Mouse (Mus musculus) limb, embryonic 15.5 days (tissue): ENCODE measurements around the gene Sgcd. TPM values are rescaled to one million over a fixed set of nuclear protein-coding genes. Genes with fewer than 3 reads are reported as not detected.
"Not testable (repeated sequence)": the region's sequence is repeated elsewhere in the genome, so short reads cannot be mapped to it uniquely, and the experiment has no call there.

Source experiments
- ATAC-seq: fragments of 200-750 bp; cut with Nextera tagmentation; 2 replicates; pipeline ENCODE4 v1.8.0; 2017; ENCODE audit warnings: low read depth, moderate TSS enrichment; ENCODE audit not compliant: insufficient number of reproducible peaks, low FRiP score, low TSS enrichment
- H3K27ac ChIP-seq: fragments of 300-500 bp; sonication (generic); 2 replicates; pipeline ENCODE4 v1.5.1; 2015; ENCODE audit warnings: moderate library complexity, mild to moderate bottlenecking, inconsistent platforms
- H3K27me3 ChIP-seq: fragments of 300-500 bp; sonication (generic); 2 replicates; pipeline ENCODE4 v1.6.1; 2015; ENCODE audit warnings: inconsistent platforms
- H3K36me3 ChIP-seq: fragments of 300-500 bp; sonication (generic); 2 replicates; pipeline ENCODE4 v1.6.1; 2015; ENCODE audit warnings: inconsistent platforms
- H3K4me1 ChIP-seq: fragments of 300-500 bp; sonication (generic); 2 replicates; pipeline ENCODE4 v1.6.1; 2015; ENCODE audit warnings: inconsistent platforms
- H3K4me2 ChIP-seq: fragments of 300-500 bp; sonication (generic); 2 replicates; pipeline ENCODE4 v1.6.1; 2015; ENCODE audit warnings: mild to moderate bottlenecking, inconsistent platforms
- H3K4me3 ChIP-seq: fragments of 300-500 bp; sonication (generic); 2 replicates; pipeline ENCODE4 v1.5.1; 2015; ENCODE audit warnings: mild to moderate bottlenecking, inconsistent platforms
- H3K9ac ChIP-seq: fragments of 300-500 bp; sonication (generic); 2 replicates; pipeline ENCODE4 v1.6.1; 2015; ENCODE audit warnings: inconsistent platforms
- H3K9me3 ChIP-seq: fragments of 300-500 bp; sonication (generic); 2 replicates; pipeline ENCODE4 v1.6.1; 2016; ENCODE audit warnings: inconsistent platforms
- WGBS: fragments of 180-500 bp; shearing (Covaris S2); methylation state at CpG from one replicate; pipeline ENCODE4 v1.1.7; 2015; 5-methylcytosine and 5-hydroxymethylcytosine counted together
- polyA plus RNA-seq: library from polyadenylated mRNA; unstranded; fragments of >200 nt; fragmentation: Nextera tagmentation; extraction: Ambion mirVana; gene quantifications from 2 replicates; pipeline ENCODE4 v1.2.1, GENCODE M21; 2015

The Sgcd gene
- polyA plus RNA-seq, 1 experiment from 2014 or later, result 14.0 TPM

- H3K4me1 ChIP-seq, result no peaks in the 10 kb centered on the region
- WGBS, result 48% methylated on average over 2 of the region's 2 CpGs
These were observed 546.5 kb downstream of the Sgcd start for GRCm38 (mm10) chr11:47442266-47442665.

GRCm38 (mm10) chr11:47399607-47400006 lies 589.2 kb downstream of the Sgcd start:
- no peak overlapping the region for H3K4me3 ChIP-seq
- H3K9me3 ChIP-seq, result no peaks in the 10 kb centered on the region
- WGBS, result 54% methylated on average over 3 of the region's 3 CpGs
- no peaks in the 10 kb centered on the region for H3K36me3 ChIP-seq
- ATAC-seq, result no peak
- no peaks in the 10 kb centered on the region for H3K27me3 ChIP-seq
- H3K4me1 ChIP-seq, result no peaks in the 10 kb centered on the region
- no peak overlapping the region for H3K27ac ChIP-seq
- H3K4me2 ChIP-seq, result no peak overlapping the region
- H3K9ac ChIP-seq, result no peak overlapping the region

More at GRCm38 (mm10) chr11:47442266-47442665, 546.5 kb downstream of the Sgcd start:
- Histone ChIP-seq H3K27me3 (no peaks in the 10 kb centered on the region), H3K27ac (no peak overlapping the region), H3K4me3 (no peak overlapping the region), H3K9ac (no peak overlapping the region), H3K4me2 (no peak overlapping the region), H3K9me3 (no peaks in the 10 kb centered on the region), H3K36me3 (no peaks in the 10 kb centered on the region)
- ATAC-seq, result no peak

GRCm38 (mm10) chr11:47390798-47391197 lies 598.0 kb downstream of the Sgcd start:
- not testable (repeated sequence) for H3K27me3 ChIP-seq, H3K4me2 ChIP-seq, H3K27ac ChIP-seq, ATAC-seq, H3K9me3 ChIP-seq, H3K36me3 ChIP-seq, H3K4me1 ChIP-seq, H3K4me3 ChIP-seq, H3K9ac ChIP-seq
- 60% methylated on average over 2 of the region's 2 CpGs for WGBS

GRCm38 (mm10) chr11:47389327-47389726 lies 599.4 kb downstream of the Sgcd start:
- Histone ChIP-seq H3K9ac (no peak overlapping the region), H3K27me3 (no peaks in the 10 kb centered on the region), H3K4me1 (no peaks in the 10 kb centered on the region), H3K4me2 (no peak overlapping the region), H3K9me3 (no peaks in the 10 kb centered on the region), H3K36me3 (no peaks in the 10 kb centered on the region), H3K27ac (no peak overlapping the region), H3K4me3 (no peak overlapping the region)
- no peak for ATAC-seq

- H3K4me2 ChIP-seq, result no peak overlapping the region
- H3K36me3 ChIP-seq, result no peaks in the 10 kb centered on the region
- H3K9me3 ChIP-seq, result no peaks in the 10 kb centered on the region
- H3K4me3 ChIP-seq, result no peak overlapping the region
- no peaks in the 10 kb centered on the region for H3K27me3 ChIP-seq
- no peak overlapping the region for H3K27ac ChIP-seq
- no peaks in the 10 kb centered on the region for H3K4me1 ChIP-seq
- ATAC-seq, result no peak
- WGBS, result 82% methylated on average over 3 of the region's 3 CpGs
- no peak overlapping the region for H3K9ac ChIP-seq
These were observed 601.0 kb downstream of the Sgcd start for GRCm38 (mm10) chr11:47387726-47388125.

- peaks cover 4% of the 10 kb centered on the region; the same call in 1 of the 2 replicates for H3K4me1 ChIP-seq
- H3K9ac ChIP-seq, result no peak overlapping the region
- no peak for ATAC-seq
- no peaks in the 10 kb centered on the region for H3K36me3 ChIP-seq
- no peak overlapping the region for H3K4me3 ChIP-seq
- H3K4me2 ChIP-seq, result no peak overlapping the region
- no peak overlapping the region for H3K27ac ChIP-seq
- no peaks in the 10 kb centered on the region for H3K9me3 ChIP-seq
- H3K27me3 ChIP-seq, result no peaks in the 10 kb centered on the region
These were observed 602.6 kb downstream of the Sgcd start for GRCm38 (mm10) chr11:47386136-47386535.

- peak overlapping the region; percentile 50 for H3K4me3 ChIP-seq
- no peak overlapping the region for H3K9ac ChIP-seq
- no peaks in the 10 kb centered on the region for H3K36me3 ChIP-seq
- H3K27ac ChIP-seq, result peak overlapping the region; percentile 98
- ATAC-seq, result peak; percentile 13; the same call in 1 of the 2 replicates
- no peaks in the 10 kb centered on the region for H3K9me3 ChIP-seq
- H3K4me2 ChIP-seq, result peak overlapping the region; percentile 55
- peaks cover 31% of the 10 kb centered on the region for H3K4me1 ChIP-seq
- WGBS, result 9% methylated on average over 4 of the region's 4 CpGs
- H3K27me3 ChIP-seq, result no peaks in the 10 kb centered on the region
These were observed 609.2 kb downstream of the Sgcd start for GRCm38 (mm10) chr11:47379630-47379958.

GRCm38 (mm10) chr11:47378843-47379629 lies 609.7 kb downstream of the Sgcd start:
- Histone ChIP-seq H3K9me3 (no peaks in the 10 kb centered on the region), H3K36me3 (no peaks in the 10 kb centered on the region), H3K4me1 (peaks cover 31% of the 10 kb centered on the region), H3K4me2 (peak overlapping the region; percentile 55), H3K4me3 (peak overlapping the region; percentile 50), H3K9ac (peak overlapping the region; percentile 51), H3K27ac (peak overlapping the region; percentile 98), H3K27me3 (no peaks in the 10 kb centered on the region)
- ATAC-seq, result peak; percentile 90
- 2% methylated on average over 25 of the region's 25 CpGs for WGBS

GRCm38 (mm10) chr11:47377421-47377820 lies 611.3 kb downstream of the Sgcd start:
- Histone ChIP-seq H3K4me3 (peak overlapping the region; percentile 26), H3K9ac (no peak overlapping the region), H3K4me1 (peaks cover 31% of the 10 kb centered on the region), H3K9me3 (no peaks in the 10 kb centered on the region), H3K27me3 (no peaks in the 10 kb centered on the region), H3K27ac (peak overlapping the region; percentile 79), H3K36me3 (no peaks in the 10 kb centered on the region), H3K4me2 (peak overlapping the region; percentile 46)
- peak; percentile 45 for ATAC-seq
- whole genome bisulfite sequencing, result 23% methylated on average over 6 of the region's 6 CpGs

- no peaks in the 10 kb centered on the region for H3K9me3 ChIP-seq
- no peak overlapping the region for H3K9ac ChIP-seq
- H3K4me2 ChIP-seq, result peak overlapping the region; percentile 46
- no peaks in the 10 kb centered on the region for H3K27me3 ChIP-seq
- 19% methylated on average over 1 of the region's 1 CpGs for WGBS
- ATAC-seq, result no peak
- no peaks in the 10 kb centered on the region for H3K36me3 ChIP-seq
- H3K4me3 ChIP-seq, result peak overlapping the region; percentile 26
- peak overlapping the region; percentile 79 for H3K27ac ChIP-seq
- H3K4me1 ChIP-seq, result peaks cover 35% of the 10 kb centered on the region
These were observed 611.9 kb downstream of the Sgcd start for GRCm38 (mm10) chr11:47376915-47377314.

- 54% methylated on average over 2 of the region's 2 CpGs for WGBS
- no peak overlapping the region for H3K9ac ChIP-seq
- no peak for ATAC-seq
- H3K4me3 ChIP-seq, result no peak overlapping the region
- H3K9me3 ChIP-seq, result no peaks in the 10 kb centered on the region
- no peak overlapping the region for H3K4me2 ChIP-seq
- H3K36me3 ChIP-seq, result no peaks in the 10 kb centered on the region
- 0 out of 2 replicates have a peak, but pooled peaks cover 7% of the 10 kb centered on the region for H3K4me1 ChIP-seq
- H3K27ac ChIP-seq, result no peak overlapping the region
- H3K27me3 ChIP-seq, result no peaks in the 10 kb centered on the region
These were observed 617.2 kb downstream of the Sgcd start for GRCm38 (mm10) chr11:47371616-47372015.

- no peak overlapping the region for H3K4me3 ChIP-seq
- no peak overlapping the region for H3K9ac ChIP-seq
- H3K27ac ChIP-seq, result no peak overlapping the region
- no peaks in the 10 kb centered on the region for H3K9me3 ChIP-seq
- no peak for ATAC-seq
- H3K27me3 ChIP-seq, result no peaks in the 10 kb centered on the region
- H3K4me2 ChIP-seq, result no peak overlapping the region
- 72% methylated on average over 2 of the region's 2 CpGs for WGBS
- peaks cover 6% of the 10 kb centered on the region; the same call in 1 of the 2 replicates for H3K36me3 ChIP-seq
- no peaks in the 10 kb centered on the region for H3K4me1 ChIP-seq
These were observed 637.2 kb downstream of the Sgcd start for GRCm38 (mm10) chr11:47351585-47351984.
